Mouse (Mus musculus): Measurements from ENCODE around the gene Polm.

The Polm gene

DNA sequence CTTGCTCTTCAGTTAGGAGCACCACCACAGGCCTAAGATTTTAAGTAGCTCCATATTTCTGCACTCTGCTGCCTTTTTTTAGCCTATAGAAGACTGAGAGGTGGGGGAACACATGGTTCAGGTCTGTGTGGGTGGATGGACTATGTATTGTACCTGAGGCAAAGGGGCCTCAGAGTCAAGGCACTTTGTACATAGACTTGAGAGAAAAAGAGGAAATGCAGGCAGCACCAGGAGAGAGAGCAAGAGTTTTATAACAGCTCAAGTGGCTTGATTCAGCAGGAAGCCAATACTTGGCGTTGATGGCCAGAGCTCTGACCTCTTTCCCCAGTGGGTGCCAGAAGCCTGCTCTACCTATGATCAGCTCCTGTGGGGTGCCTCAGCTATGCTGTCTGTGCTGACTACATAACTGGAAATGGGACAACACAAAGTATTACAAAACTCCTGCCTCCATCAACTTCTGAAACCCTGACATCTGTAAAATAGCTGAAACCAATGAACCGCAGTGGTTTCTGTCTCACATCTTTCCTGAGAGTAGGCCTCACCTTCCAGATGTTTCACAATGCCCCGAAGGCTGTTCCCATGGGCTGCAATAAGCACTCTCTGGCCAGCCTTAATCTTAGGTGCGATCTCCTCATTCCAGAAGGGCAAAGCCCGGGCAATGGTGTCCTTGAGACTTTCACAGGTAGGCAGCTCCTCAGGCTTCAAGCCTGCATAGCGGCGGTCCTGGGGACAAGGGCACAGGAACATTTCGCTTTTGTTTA is 35.2 kb downstream of the Polm start:
- DNase-seq = no peak

DNA sequence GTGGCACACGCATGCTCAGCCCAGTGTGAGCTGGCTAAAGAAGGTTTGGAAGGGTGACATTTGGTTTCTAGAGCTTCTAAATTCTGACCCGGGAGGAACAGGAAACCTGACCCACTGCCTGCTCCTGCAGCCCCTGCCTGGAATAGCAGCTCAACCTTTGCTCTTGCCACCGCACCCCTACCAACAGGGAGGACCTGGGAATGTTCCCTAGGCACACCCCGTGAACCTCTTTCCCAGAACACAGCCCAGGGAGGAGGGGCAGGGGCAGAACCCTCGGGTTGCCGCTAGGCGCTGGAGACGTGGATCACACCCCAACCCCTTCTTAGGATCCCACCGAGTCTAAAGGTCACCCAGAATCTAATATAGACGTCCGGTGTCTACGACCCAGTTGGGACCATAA is 35.8 kb downstream of the Polm start:
- no peak for DNase-seq

DNA sequence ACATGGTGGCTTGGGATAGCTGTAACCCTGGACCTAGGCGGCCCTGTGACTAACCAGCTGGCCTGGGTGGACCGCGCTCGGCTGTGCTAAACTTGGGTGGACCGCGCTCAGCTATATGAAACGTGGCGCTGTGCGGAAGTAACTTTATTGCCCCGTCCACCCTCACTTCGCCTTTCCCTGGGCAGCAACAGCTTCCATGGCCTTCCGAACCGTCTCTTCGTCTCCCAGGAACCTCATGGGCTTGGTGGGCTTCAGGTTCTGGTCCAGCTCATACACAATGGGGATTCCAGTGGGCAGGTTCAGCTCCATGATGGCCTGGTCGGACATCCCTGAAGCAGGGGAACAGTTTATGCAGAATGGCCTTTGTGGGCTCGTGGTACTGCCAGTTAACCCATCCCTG is 36.3 kb downstream of the Polm start:
- DNase-seq = no peak

DNA sequence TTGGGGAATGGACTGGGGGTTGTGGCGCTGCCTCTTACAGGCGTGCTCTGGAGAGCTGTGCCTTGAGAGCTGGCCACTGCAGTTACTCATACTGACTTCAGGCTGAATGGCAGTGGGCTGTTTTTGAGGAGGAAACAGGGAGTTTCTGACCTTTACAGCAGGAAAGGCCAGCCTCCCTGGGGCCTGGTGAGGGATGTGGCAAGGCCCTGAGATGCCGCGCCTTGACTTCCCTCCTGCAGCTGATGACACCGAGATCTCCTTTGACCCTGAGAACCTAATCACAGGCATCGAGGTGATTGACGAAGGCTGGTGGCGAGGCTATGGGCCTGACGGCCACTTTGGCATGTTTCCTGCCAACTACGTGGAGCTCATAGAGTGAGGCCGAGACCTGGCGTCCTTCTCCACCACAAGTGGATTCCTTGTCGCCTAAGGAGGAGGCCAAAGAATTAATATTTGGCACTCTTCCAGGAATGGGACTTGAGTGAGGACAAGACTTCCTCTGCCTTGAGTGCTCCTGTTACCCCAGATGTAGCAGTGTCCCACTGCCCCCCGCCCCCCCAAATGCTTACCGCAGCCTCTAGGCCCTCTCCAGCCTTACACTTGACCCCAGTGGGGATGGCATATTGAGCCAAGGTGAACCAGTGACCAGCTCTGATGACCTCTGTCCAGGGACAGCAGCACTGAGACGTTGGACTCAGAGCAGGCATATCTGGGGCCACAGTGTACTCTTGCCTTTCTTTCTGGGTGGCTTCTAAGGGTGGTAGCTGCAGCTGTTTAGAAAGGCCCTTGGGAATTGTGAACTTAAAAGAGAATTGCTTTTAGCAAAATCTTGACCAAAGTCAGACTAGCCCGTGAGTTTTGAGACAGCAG is 38.0 kb downstream of the Polm start:
- DNase-seq = no peak

DNA sequence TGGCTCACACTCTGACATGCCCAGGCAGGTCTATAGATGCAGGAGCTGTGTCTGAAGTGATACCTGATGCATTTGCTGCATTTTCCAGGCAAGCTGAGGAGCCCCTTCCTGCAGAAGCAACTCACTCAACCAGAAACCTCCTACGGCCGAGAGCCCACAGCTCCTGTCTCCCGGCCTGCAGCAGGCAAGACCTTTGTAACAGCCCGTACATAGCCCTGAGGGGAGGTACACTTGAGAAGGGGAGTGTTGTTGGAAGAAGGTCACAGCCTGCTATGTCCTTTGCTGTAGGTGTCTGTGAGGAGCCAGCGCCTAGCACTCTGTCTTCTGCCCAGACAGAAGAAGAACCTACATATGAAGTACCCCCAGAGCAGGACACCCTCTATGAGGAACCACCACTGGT is 39.9 kb downstream of the Polm start:
- no peak for DNase-seq

DNA sequence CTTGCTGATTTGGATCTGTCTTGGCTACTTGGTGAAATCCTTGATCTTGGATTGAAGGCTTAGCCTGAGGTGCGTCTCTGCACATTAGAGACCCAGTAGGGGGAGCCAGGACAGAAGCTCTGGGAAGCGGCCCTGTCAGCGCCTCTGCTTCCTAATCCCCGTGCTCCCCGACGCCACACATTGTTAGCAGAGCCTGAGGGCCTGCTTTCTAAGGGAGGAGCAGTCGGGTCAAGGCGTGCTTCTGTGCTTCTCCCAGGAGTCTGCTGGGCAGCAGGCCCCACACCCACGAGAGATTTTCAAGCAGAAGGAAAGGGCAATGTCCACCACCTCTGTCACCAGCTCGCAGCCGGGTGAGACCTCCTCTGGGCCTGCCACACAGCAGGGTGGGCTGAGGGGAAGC is 40.4 kb downstream of the Polm start:
- no peak for DNase-seq

DNA sequence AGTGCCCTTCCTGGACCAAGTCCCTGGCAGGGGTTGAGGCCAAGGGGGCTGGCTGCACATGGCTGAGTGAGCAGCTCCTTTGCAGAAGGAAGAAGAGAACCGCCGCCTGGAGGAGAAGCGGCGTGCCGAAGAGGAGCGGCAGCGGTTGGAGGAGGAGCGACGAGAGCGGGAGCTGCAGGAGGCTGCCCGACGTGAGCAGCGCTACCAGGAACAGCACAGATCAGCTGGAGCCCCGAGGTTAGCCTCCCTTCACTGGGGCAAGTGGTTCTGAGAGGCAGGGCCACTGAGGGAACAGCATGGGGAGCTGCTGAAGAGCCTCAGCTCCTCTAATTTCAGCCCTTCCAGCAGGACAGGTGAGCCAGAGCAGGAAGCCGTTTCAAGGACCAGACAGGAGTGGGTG is 40.9 kb downstream of the Polm start:
- DNase-seq = no peak

DNA sequence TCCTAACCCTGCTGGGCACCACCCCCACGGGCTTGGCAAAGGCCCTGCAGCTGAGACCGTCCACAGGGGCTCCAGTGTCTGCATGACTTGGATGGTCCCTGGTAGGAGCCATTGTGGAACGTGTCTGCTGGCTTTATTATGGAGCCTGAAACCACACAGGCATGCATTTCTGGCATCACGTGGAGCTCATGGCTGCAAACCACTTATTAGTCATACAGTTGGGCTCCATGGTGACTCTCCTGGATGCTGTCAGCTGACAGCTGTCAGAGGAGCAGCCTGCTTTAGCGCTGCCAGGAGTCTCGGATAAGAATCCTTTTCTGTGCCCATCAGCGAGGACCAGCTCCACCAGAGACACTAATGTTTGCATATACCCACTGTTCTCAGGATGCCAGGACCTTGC is 42.1 kb downstream of the Polm start:
- DNase-seq = peak; percentile 70 to 75

DNA sequence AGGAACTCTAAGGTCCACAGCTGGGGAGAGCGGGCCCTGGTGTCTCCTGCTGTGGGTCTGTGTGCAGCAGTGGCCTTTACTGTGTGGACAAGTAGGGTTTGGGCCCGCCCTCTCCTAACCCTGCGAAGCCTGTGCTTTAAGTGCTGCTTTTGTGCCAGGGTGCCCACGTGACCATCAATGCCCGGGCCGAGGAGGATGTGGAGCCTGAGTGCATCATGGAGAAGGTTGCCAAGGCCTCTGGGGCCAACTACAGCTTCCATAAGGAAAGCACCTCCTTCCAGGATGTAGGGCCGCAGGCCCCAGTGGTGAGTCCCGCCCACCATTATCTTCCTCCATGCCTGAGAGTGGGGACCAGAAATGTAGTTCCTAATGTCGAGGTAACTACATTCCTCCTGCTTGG is 42.5 kb downstream of the Polm start:
- DNase-seq = peak in 1 of 2 experiments; percentile 38

DNA sequence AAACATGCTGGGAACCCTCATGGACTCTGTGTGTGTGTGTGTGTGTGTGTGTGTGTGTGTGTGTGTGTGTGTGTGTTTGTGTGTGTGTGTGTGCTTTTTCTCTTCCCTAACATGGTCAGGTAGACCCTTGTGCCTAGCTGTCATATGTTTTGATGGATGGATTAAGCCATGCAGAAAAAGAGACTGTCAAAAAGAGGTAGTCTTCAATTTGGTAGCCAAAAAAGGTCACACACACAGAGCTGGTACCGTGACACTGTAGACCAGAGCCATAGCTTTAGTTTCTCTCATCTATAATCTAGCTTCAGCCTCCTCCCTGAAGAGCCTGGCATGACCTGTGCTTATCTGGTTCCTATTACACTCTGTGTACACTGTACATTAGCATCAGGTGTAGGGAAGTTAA is 47.4 kb downstream of the Polm start:
- DNase-seq = no peak

DNA sequence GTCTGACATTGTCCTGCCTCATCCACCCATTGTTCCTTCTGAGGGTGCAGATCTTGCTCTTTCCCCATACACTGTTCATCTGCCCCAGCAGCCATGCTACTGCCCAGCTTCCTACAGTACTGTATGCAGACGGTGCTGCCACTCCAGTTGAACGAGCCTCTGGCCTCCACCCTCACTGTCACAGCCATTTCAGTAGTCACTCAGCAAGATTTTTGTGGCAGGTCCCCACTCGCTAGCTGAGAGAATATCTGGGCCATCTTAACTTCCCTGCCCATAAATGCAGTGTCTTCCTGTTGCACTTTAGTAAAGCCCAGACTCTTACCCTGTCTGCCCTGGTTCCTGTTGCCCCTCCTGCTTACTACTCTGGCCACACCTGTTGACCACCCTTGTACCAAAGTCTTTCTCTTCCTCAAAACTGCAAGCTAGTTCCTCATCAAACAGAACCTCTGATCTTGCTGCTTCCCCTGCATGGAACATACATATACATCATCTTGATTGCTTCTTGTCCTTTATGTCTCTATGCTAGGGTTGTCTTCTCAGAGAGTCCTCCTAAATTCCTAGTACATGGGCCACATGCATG is 48.0 kb downstream of the Polm start:
- DNase-seq = no peak

DNA sequence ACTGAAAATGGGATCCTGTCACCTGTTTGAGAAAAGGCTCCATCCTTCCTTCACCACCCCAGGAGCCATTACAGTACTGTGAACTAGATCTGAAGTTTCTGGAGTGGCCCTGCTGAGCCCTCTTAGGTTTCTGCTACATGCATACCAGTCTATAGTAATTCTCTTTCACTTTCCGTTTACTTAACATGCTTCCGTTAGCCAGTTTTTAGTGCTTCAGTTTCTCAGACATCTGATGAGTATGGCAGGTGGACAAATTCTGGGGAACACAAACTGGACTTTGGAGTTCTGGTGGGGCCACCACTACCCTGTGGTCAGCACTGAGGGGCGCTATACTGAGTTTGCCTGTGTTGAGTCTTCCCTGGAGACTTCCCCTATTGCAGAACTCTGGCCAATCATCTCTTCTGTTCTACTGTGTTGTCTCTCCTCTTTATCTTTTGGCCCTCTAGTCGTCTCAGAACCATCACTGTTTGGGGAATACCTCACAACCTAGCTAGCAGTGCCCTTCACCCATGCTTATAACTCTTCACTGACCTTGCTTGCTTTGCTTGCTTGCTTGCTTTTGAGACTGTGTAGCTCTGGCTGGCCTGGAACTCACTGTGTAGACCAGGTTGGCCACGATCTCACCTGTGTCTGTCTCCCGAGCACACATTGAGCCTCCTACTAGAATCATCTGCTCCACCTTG is 48.6 kb downstream of the Polm start:
- no peak for DNase-seq

DNA sequence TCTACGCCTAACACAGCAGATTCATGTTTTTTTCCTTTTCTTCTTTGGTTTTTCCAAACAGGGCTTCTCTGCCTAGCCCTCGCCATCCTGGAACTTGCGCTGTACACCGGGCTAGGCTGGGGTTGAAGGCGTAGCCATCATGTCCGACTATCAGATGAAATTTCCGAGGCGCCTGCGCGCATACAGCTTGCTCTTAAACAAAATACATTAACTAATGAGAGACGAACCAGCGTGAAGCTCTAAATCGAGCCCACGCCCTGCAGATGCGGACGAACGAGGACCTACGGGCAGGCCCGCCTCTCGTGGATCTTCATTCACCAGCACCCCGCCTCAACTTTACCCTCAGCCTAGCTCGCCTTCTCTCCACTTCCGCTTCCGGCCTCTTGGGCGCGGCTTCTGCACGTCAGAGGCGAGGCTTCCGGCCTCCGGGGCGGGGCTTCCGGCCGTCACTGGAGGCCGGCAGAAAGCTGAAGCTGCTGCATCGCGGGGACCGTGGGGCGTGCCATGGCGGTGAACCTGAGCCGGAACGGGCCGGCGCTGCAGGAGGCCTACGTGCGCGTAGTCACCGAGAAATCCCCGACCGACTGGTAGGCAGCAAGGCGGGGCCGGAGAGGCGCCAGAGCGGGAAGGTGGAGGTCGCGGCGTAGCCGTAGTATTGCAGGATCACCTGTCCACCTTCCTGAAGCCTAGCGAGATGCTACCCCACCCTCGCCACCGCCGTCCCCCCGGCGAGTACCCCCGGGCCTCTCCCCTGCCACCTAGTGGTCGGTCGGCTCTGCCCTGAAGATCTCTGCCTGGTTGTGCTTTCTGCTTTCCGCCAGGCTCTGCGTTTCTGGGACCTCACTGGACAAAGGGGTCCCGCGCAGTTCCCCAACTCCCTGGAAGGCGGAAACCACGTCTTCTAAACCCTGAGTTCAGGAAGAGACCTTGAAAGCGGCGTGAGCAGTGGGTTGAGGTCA is 49.5 kb downstream of the Polm start, which contains the start of gene Dbnl:
Dbnl (plus strand) TSS at position 433 of the 959 bp plus-strand sequence.
- peak; percentile 97 for DNase-seq

DNA sequence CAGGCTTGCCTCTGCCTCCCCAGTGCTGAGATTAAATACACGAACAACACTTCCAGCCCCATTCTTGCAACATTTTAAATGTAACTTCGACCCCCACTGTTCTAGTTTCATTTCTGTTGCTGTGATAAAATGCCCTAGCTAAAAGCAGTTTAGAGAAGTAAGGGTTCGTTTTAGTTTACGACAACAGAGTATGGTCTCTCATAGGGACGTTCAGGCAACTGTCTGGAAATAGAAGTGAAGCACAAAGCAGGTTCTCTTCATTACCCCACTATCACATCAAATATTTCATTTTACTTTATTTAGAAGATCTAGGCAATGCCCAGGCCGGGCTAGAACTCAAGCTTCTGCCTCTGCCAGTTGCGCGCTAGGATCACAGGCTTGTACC is 50.2 kb downstream of the Polm start:
- no peak for DNase-seq

DNA sequence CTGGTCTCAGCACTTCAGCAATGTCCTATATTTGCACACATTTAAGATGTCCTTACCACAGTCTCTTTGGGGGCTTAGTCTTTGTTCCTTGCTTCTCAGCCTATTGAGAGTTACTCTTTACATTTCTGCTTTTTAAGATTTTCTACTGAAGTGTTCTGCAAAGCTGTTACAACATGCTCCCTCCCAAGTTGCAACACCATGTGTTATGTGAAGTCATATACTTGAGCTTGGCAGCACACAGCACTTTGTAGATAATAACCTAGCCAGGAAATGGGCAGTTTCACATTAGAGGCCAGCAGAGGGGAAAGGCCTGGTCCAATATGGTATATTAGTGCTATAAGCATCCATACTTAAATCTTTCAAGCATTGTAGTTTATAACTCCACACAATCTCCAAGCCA is 52.1 kb downstream of the Polm start:
- DNase-seq = no peak

DNA sequence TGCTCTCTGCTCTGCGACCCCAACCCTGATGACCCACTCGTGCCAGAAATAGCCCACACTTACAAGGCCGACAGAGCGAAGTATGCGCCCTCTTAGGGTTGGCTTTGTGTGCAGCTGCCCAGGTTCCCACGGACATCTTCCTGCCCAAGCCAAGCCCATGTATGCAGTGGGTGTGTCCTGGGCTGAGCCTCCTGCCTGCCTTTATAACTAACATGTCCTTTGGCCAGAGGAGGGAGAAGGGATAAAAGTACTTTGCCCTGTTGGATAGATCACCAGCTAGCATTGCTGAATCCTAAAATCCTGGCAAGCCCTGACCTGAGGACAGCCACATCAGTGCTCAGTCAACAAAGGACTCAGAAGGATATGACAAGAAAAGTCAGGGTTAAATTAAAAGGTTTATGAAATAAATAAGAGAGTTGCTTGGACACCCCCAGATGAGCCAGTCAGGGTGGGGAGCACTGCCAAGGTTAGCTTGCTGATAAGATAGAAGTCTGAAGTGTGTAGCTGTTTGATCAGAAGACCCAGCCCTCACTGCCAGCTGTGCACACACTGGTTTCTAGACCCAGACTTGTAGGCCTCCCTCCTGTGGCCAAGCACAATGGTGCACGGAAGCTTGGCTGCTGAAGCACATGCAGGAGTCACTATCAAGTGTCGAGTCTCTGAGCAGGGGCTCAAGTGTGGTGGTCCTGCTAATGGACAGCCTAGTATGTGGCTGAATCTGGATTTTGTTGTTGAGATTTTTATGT is 55.4 kb downstream of the Polm start:
- DNase-seq = no peak

DNA sequence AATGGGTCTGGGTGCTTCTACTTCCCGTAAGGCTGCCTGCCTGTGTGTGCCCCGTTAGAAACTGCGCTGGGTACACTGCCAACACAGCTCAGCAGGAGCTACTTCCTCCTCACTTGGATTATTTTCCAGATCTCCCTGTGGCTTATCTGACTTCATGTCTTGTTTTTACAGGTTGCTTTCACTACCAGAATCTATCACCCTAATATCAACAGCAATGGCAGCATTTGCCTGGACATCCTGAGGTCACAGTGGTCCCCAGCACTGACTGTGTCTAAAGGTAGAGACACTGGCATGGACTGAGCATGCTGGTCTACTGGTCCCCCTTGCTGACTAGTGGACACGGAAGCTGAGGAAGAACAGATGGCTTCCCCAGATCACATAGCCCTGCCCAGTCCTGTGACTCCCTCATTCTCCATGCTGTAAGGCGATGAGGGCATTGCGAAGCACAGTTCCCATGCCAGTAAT is 57.7 kb downstream of the Polm start:
- peak; percentile 68 to 69 for DNase-seq

DNA sequence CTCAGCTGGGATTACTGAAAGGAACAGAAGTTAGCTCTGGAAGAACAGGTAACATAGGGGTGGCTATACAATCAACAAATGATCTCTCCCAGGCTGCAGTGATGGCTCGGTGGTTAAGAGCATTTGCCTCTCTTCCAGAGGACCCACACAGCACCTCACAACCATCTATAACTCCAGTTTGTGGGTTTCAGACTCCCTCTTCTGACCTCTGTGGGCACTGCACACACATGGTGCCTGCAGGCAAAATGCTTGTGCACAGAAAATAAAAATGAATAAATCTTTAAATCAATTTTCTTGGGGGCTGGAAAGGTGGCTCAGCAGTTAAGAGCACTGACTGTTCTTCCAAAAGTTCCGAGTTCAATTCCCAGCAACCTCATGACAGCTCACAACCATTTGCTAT is 59.3 kb downstream of the Polm start:
- DNase-seq = peak in 1 of 2 experiments; percentile 34
